Mouse (Mus musculus) frontal cortex, postnatal 10 days (tissue): ENCODE results near the gene Map2k2.
A peak's percentile ranks its signal among the peaks of the same experiment; 100 is the strongest.

Experiments
- DNase-seq, 2 experiments: peaks; one replicate each; pipeline ENCODE4 v3.0.0; 2022; ENCODE audit warnings: low spot score in 2 of 2, mixed read lengths in 1 of 2

Map2k2 gene

DNA sequence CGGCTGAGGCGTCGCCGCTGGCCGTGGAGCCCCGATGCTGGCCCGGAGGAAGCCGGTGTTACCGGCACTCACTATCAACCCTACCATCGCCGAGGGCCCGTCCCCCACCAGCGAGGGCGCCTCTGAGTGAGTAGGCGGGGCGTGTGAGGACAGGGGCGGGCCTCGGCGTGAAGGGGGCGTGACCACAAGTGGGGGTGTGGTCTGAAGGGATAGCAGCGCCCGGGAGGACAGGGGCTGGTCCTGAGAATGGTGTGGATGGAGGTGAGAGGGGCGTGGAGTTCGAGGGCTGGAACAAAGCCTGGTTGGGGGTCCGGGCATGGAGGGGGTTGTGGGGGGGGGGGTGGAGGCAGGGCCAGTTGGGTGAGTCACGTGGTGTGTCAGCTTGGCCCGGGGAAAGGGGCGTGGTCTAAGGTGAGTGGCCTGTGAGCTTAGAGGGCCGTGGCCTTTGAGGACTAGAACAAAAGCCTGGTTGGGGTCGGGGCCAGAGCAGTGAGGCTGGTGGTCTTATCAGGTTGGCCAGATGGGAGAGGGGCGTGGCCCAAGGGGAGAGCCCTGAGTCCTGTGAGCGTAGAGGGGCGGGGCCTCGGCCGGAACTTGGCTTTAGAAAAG lies 502 bp downstream of the Map2k2 start:
- DNase-seq: peak; percentile 77 to 83

DNA sequence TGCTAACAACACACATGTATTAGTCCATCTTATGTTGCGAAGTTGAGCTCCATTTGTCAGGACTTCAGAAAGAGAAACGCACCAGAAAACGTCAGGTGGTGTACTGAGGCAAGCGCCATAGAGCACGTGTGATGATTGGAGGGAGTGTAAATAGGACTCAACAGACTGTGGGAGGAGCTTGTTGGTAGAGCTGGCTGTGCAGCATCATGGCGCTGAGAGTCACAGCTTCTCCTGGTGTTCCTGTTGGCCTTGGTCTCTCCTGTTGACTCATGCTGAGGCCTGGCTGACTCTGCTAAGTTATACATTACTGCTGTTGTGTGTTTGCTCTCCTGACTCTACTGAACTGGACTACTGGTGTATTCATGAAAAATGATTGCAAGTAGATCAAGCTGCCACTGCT lies 7.2 kb downstream of the Map2k2 start:
- DNase-seq: no peak

DNA sequence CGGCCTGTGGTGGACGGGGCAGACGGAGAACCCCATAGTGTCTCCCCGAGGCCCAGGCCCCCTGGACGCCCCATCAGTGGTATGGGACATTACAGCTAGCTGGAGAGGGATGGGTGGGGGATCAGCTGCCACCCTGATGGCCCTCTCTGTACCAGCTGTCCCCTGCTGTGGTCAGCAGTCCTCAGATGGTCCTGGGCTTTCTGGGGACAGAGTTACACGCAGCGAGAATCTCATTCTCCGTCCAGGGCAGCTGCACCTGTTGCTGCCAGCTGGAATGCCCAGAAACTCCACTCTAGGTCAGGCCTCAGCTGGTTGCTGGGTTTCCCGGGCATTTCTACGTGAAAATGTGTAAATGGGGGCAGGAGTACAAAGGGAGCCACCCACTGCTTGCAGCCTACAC lies 13.9 kb downstream of the Map2k2 start:
- no peak for DNase-seq

DNA sequence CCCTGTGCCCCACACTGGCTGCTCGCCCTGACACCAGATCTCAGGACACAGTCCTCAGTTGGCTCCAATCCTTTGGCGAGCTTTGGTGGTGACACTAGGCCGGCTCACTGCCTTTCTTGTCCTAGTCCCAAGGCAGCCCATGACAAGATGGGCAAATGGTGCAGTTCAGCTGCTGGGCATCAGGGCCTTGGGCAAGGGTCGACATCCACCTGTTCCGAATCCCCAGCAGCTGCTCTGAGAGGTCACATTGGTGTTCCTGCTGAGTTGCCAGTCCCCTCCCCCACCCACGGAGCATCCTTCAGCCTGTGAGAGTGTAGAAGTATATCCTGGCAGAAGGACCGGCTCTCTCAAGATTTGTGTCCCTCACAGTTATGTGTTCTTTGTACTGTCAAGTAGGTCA lies 14.9 kb downstream of the Map2k2 start:
- no peak for DNase-seq

DNA sequence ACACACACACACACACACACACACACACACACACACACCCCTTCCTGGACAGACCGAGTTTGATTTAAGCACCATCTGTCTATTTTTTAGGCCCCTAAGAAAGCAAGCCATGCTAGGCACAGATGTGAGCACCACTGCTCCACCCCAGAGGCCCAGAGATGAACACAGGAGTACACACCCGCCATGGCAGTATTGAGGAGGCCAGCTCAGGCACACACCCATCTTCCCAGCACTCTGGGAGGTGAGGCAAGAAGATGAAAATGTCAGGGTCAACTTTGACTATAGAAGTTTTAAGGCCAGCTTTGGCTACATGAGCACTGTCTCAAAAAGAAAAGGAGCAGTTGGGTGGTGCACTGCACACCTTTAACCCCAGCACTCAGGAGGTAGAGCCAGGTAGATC lies 17.2 kb downstream of the Map2k2 start:
- no peak for DNase-seq

DNA sequence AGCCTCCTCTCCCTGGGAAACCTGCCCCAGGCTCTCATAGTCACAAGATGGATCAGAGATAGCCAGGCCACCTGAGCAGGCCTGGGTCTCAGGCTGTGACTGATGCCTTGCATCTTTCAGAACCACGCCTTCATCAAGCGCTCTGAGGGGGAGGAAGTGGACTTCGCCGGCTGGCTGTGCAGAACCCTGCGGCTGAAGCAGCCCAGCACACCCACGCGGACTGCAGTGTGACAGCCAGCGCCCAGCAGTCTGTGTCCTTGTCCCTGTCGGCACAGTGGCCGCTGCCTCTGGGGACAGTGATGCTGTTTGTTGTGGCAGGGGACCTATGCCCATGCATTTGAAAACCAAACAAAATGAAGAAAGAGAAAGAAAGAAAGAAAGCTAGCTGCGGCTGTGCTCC lies 17.8 kb downstream of the Map2k2 start:
- no peak for DNase-seq

DNA sequence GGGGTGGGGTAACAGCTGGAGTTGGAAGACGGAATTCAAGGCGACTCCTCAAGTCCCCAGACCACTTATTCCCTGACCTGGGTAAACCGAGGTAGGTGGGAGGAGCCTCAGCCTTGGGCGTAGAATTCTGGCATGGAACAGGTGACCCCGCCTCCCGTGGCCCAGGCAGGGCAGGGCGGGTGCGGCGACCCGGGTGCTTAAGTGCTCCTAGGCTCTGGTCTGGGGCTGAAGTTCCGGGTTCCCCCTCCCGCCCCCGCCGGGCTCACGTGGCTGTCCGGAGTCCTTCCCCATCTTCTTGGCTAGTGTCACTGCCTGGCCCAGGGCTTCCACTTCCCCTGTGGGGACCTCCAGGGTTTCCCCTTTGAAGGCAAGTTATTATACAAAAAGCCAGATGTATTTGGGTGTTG lies 28.5 kb downstream of the Map2k2 start:
- DNase-seq: peak in 1 of 2 experiments; percentile 62

DNA sequence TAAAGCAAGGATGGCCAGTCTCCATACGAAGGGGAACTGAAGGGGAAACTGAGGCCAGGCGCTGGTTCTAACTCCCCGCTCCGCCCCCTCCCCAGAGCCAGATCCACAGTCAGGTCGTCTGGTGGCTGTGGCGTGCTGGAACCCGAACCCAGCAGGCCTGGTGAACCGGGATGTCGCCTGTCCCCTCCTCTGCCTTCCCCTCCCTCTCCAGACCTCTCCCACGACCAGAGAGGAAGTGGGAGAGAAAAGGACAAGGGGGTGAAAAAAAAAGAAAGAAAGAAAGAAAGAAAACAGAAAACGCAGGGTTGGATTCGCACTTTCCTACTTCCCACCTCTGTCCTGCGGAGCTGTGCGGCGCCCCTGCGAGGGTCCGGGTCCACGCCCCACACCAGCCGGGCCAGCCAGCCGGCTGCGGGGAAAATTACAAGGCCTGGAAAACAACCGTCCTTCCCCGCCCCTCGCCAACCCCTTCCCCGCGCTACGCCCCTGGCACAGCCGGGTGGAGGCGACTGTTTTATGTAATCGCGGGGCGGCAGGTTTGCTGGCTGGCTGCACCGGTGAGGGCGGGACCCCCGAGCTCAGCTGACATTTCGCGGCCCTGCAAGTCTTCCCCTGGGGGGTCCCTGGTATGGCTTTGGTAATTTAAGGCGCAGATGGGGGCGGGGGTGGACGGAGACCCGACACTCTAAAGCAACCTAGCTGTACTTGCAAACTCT lies 29.4 kb downstream of the Map2k2 start, which contains the start of gene Zbtb7a:
Gene Zbtb7a, plus strand, starts transcription at position 255 of the 716 bp plus-strand sequence.
- DNase-seq: no peak

DNA sequence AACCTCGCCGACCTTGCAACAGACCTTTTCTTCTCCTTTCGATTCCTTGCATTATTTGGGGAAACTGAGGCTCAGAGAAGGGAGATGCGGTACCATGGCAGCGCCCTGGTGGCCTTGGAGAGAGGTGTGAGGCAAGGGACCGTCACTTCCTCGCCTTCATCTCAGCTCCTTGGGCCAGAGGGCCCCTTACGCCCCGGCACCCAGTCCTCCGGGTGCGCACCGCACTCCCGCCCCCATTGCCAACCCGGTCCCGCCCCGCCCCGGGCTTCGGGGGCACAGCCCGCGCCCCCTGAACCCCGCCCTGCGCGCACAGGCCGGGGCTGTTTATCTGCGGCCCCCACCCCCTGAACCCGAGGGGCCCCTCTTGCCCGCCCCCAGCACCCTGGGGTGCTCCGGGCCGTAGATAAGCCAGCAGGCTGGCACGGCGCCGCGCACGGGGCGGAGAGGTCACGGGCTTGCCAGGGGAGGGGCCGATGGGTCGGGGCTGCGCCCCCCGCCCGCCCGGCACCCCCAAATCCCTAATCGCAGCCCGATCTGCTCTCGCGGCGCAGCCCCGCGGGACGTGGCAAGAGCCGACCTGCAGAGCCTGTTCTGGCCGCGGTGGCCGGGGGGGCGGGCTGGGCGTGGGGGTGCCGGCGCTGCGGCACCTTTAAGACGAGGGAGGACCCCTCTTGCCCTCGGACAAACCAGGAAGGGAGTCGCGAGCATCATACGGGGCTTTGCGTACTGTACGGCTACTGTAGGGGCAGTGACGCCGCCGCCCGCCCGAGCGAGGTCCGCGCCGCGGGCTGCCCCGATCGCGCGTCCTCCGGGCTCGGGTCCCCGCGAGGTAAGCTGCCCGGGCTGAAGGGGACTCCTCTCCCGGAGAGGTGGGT lies 30.4 kb downstream of the Map2k2 start:
- peak; percentile 67 to 72 for DNase-seq

DNA sequence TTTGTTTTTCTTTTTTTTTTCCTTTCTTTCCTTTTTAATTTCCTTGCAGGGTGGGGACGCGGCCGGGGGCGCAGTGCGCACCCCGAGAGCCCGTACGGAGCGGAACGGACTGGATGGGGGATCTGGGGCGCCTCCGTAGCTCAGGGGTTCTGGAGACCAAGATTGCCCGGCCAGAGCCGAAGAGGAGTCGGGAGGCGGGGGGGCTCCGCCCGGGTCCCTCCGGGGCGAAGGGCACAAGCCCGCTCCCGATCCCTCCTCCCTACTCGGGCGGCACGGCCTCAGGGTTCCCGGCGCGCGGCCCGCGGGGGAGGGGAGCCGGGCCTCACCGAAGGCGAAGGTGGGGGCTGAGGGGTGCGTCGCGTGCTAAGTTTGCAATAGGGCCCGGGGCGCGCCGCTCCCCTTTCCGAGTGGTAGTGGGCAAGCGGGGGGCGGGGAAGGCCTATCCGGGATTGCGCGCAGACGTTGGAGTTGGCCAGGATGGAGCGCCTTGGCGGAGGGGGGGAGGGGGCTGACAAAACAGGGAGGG lies 31.1 kb downstream of the Map2k2 start:
- DNase-seq: peak; percentile 85 to 86

DNA sequence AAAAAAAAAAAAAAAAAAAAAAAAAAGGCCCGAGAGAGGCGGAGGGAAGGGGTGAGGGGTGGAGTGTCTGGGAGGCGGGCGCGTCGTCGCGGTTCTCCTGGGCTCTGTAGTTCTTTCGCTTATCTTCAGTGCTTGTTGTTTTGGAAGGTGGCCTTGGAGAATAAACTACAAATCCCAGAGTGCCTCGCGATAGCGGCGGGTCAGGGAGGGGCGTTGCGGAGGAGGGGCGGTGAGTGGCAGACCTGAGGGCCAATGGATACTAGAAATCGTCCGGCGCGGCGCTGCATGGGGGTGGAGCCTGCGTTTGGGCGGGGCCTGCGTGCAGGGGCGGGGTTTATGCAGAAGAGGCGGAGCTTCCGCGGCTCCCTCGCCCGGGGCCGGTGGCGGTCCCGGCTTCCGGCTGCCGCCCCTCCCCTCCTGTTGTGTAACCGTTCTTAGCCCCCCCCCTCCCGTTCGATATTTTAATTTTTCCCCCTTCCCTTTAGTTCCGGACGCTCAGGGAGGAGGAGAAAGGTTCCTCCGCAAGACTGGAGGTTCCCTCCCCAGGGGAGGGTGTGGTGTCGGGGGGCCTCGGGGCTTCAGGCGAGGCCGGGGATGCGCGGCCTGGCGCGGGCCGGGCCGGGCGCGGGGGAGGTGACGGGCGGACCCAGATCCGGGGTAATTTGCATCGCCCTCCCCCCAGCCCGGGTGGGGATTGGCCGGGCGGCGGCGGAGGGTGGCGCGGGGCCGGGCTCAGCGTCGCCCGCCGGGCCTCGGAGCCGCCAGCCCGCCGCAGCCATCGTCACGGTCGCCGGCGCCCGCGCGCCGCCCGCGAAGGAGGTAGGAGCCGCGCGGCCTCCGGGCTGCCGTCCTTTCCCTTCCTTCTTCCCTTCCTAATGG lies 31.8 kb downstream of the Map2k2 start:
- DNase-seq: peak; percentile 99

DNA sequence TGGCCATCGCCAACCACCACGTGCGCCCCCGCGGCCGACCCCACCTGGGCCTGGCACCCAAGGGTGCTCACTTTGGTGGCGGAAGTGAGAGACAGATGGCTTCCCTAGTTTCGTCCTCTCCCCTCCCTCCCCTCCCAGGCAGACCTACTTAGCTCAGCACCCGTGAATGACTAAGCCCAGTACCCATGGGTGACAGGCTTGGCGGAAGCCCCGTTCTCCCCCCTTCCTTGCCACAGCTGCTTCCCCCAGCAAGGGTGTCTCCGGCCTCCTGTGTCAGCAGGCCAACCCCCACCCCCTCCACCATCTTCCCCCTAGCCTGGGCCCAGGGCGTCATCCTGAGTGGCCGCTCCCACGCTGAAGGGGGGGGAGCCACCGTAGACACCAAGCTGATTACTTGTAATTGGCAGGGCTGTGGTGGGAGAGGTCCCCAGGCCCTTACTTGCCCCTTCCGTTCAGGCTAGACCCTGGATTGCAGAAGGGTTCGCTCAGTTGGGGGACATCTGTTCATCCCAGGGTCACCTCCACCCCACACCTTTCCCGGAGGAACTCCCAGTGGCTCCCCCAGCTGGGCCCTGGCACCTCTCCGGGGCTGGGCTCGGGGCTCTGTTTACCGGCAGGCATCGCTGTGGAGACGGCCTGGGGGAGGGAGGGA lies 32.5 kb downstream of the Map2k2 start:
- DNase-seq: peak in 1 of 2 experiments; percentile 64

DNA sequence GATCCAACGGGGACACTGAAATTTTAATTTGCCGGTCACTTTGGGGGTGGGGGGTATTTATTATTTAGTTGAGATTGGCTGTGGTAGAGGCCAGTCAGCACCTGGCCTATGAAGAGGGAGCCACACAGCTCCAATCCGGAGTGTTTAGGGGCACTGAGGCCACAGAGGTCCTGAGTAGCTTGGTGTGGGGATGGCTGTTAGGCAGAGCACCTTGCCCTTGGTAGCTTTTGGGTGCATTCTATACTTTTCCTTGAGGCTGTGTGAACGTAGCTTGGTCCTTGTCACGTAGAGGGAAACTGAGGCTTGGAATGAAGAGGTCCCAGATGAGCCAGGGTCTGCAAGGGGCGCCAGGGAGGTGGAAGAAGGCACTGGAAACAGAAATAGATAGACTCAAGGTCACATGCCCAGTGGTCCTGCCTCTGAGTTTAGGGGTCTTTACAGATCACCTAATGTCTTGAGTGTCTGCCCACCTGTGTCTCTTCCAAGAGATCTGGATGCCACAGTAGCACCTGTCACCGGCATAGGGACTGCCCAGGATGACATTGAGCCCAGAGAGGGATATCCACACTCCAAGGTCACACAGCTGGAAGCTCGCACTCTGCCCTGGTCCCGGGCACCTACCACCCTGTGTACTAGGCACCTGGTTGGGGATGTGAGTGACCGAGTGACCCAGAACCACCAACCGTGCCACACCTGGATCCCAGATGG lies 33.3 kb downstream of the Map2k2 start:
- DNase-seq: no peak

DNA sequence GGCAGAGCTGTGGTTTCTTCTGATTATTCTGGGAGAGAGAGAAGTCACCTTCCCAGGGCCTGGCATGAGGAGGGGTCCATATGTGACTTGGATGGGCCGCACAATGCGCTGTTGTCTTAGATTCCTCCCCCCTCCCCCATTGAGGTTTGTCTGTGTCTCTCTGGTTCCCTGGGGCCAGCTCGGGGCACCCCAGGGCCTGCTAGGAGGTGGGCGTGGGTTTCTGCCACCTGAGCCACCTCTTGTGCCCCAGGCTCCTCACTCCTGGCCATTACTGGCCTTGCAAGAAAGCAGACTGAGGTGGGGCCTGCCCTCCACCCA lies 33.8 kb downstream of the Map2k2 start:
- DNase-seq: no peak

DNA sequence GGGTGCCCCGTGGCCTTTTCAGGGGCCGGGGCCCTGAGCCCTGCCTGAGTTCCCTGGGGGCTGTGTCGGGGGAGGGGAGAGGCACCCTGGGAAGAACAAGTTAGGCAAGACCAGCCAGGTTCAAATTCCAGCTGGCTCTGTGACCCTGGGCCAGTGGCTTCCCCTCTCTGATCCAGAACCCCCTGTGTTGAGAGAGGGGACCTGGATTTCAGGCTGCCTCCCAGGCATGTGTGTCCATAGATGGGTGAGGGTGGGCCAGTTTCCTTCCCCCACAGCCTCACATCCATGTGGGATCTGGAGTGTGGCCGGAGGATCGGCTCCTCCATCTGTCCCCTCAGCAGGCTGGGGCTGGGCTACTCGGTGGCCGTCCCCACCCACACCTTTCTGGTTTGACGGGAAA lies 34.3 kb downstream of the Map2k2 start:
- DNase-seq: no peak

DNA sequence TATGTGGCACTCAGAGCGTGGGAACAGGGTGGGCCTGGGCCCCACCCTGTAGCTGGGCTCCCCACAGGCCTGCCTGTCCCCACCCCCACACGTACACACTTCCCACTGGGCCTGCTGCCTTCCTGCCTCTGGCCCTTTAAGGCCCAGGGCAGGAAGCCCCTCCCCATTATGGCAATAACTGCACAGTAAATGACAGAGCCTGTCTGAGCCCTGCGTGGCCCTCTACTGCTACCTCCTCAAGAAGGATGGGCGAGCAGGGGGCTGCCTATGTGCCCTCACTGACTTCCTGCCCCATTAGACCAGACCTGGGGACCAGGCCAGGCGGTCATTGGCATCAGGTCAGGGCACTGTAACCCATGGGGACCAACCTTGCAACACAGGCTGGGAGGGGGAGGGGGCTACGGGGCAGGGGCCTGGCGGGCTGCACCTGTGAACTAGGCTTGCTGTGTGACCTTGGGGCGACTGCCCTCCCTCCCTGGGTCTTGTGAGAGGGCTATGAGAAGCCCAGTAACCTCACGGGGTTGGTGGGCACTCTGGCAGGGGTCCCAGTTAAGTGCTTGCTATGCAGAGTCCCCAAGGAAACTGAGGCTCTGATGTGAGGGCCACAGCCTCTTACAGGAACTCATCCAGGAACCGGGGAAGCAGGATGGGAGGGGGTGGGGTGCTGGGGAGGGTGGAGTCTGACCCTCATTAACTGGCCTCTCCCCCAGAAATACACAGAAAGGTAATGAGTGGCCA lies 35.2 kb downstream of the Map2k2 start:
- no peak for DNase-seq

DNA sequence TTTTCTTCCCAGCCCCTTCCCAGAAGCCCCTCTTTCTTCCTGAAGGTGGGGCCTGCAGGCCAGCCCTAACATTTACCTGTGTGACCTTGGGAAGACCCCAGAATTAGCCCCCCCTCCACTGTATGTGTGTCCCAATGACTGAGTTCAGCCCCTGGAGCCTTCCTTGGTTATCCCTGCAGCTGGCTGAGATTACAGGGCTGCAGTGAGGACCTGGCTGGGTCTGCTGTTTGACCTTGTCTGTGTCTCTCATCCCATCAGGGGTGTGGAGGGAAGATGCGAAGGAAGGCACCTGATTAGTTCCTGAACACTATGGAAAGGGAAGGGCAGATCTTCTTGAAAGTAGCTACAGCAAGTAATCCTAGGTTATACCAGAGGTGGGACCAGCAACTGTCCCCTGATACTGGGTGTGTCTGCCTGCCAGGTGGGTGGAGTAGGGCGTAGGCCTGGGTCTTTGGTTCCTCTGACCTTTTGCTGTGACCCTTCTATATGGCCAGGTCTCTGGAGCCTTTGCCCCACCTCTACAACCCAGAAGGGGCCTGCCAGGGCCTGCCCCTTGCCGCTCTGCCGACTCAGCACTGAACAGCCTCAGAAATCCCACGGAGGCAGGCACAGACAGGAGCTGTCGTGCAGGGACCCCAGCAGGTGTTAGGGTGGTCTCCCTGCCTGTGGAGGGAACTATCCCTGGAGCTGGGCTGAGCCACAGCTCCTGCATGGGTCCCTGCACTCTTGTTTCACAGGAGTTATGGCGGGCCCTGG lies 35.9 kb downstream of the Map2k2 start:
- DNase-seq: no peak

DNA sequence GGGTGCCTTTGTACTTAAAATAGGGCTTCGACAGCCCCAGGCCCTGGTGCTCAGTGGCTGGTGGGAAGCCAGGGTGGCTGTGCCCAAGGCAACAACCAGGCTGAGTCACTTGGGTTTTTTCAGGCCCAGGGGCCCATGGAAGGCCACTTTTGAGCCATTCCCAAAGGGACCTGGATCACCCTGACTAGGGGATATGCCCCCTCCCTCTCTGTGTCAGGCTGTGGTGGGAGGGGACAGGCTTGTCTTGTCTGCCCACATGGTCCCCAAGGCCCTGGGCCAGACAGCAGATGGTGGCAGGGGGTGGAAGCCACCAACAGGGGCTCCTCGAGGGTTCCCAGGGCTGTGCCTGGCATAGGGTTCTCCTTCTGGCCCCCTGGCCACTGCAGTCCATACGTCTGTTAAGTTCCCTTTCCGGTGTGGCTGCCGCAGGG lies 36.9 kb downstream of the Map2k2 start:
- no peak for DNase-seq

DNA sequence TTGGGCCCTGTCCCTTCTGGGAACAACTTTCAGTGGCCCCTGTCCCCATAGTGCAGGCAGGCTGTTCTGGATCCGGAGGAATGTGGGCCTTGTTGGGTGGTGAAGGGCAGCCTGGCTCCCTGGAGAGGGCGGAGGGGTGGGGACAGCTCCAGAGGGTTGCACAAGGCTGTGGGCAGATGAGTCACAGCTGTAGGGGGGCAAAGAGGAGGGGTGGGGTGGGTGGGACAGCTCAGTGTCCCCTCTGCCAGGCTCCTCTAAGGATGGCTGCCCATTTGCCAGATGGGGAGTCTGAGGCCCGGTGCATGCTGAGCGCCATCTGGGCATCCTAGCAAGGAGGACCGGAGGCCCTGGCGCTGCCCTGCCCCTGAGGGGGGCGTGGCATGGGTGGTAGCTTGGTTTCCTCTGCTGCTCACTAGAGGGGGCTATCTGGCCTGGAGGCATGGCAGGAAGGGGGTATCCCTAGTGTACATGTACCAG lies 37.5 kb downstream of the Map2k2 start:
- no peak for DNase-seq
